Mouse (Mus musculus) brain, embryonic 14.5 days (tissue): Measurements from ENCODE around the gene Gmpr. TPM values are rescaled to one million over a fixed set of nuclear protein-coding genes. Genes with fewer than 3 reads are reported as not detected.

Experiments used
- DNase-seq: peaks from one replicate; pipeline ENCODE4 v3.0.0-alpha.2; 2011; ENCODE audit warnings: low read depth
- CTCF ChIP-seq: fragments of 200-500 bp; IDR thresholded peaks from 2 replicates; pipeline ENCODE4 v1.5.1; 2012; ENCODE audit warnings: inconsistent platforms, mild to moderate bottlenecking, moderate library complexity, borderline replicate concordance; ENCODE audit not compliant: insufficient read depth, insufficient read length; ENCODE audit errors: extremely low read depth
- POLR2A ChIP-seq: fragments of 200-500 bp; IDR thresholded peaks from 2 replicates; pipeline ENCODE4 v1.6.1; 2012; ENCODE audit warnings: mild to moderate bottlenecking, inconsistent platforms, borderline replicate concordance; ENCODE audit not compliant: poor library complexity, insufficient read depth, insufficient read length, severe bottlenecking; ENCODE audit errors: extremely low read depth
- polyA plus RNA-seq: library from polyadenylated mRNA; depleted of rRNA; stranded (reverse); fragments of >200 nt; gene quantifications from 2 replicates; pipeline ENCODE4 v1.2.3, GENCODE M21; 2012

Gene Gmpr
- polyA plus RNA-seq, 1 experiment: 19.9 TPM

- no peak for TF ChIP-seq POLR2A
- TF ChIP-seq CTCF: no peak
- DNase-seq: no peak
Measured at GRCm38 (mm10) chr13:45527232-45527964, 20.2 kb downstream of the Gmpr start.

- no peak for TF ChIP-seq POLR2A
- TF ChIP-seq CTCF: no peak
- no peak for DNase-seq
Measured at GRCm38 (mm10) chr13:45528787-45529186, 21.5 kb downstream of the Gmpr start.

- DNase-seq: peak; percentile 66
- TF ChIP-seq CTCF (no peak), POLR2A (no peak)
Measured at GRCm38 (mm10) chr13:45530754-45531153, 23.5 kb downstream of the Gmpr start.

- TF ChIP-seq CTCF: no peak
- no peak for TF ChIP-seq POLR2A
- no peak for DNase-seq
Measured at GRCm38 (mm10) chr13:45535731-45536453, 28.6 kb downstream of the Gmpr start.

- TF ChIP-seq CTCF (no peak), POLR2A (no peak)
Measured at GRCm38 (mm10) chr13:45537110-45537509, 29.9 kb downstream of the Gmpr start.

GRCm38 (mm10) chr13:45538091-45538490 lies 30.8 kb downstream of the Gmpr start:
- no peak for DNase-seq
- TF ChIP-seq CTCF: no peak
- no peak for TF ChIP-seq POLR2A

More at GRCm38 (mm10) chr13:45537110-45537509, 29.9 kb downstream of the Gmpr start:
- no peak for DNase-seq

GRCm38 (mm10) chr13:45538532-45539204 lies 31.4 kb downstream of the Gmpr start:
- peak; percentile 97 for DNase-seq
- TF ChIP-seq CTCF: peak; percentile 99
- no peak for TF ChIP-seq POLR2A

GRCm38 (mm10) chr13:45539205-45539568 lies 31.9 kb downstream of the Gmpr start:
- peak; percentile 84 for TF ChIP-seq CTCF
- TF ChIP-seq POLR2A: no peak
- peak; percentile 95 for DNase-seq

- no peak for TF ChIP-seq POLR2A
- TF ChIP-seq CTCF: no peak
- DNase-seq: no peak
Measured at GRCm38 (mm10) chr13:45545974-45546373, 38.7 kb downstream of the Gmpr start.

GRCm38 (mm10) chr13:45546946-45547345 lies 39.7 kb downstream of the Gmpr start:
- DNase-seq: no peak
- no peak for TF ChIP-seq CTCF
- TF ChIP-seq POLR2A: no peak

GRCm38 (mm10) chr13:45547549-45547948 lies 40.3 kb downstream of the Gmpr start:
- TF ChIP-seq CTCF: no peak
- TF ChIP-seq POLR2A: no peak
- DNase-seq: no peak

- DNase-seq: peak; percentile 53
- no peak for TF ChIP-seq POLR2A
- TF ChIP-seq CTCF: no peak
Measured at GRCm38 (mm10) chr13:45553674-45554073, 46.4 kb downstream of the Gmpr start.
